Mouse (Mus musculus): ENCODE data around the gene Gm44965. TPM values are rescaled to one million over a fixed set of nuclear protein-coding genes. Genes with fewer than 3 reads are reported as not detected.

The Gm44965 gene
- polyA plus RNA-seq (2012) = not detected in 2 replicates

DNA sequence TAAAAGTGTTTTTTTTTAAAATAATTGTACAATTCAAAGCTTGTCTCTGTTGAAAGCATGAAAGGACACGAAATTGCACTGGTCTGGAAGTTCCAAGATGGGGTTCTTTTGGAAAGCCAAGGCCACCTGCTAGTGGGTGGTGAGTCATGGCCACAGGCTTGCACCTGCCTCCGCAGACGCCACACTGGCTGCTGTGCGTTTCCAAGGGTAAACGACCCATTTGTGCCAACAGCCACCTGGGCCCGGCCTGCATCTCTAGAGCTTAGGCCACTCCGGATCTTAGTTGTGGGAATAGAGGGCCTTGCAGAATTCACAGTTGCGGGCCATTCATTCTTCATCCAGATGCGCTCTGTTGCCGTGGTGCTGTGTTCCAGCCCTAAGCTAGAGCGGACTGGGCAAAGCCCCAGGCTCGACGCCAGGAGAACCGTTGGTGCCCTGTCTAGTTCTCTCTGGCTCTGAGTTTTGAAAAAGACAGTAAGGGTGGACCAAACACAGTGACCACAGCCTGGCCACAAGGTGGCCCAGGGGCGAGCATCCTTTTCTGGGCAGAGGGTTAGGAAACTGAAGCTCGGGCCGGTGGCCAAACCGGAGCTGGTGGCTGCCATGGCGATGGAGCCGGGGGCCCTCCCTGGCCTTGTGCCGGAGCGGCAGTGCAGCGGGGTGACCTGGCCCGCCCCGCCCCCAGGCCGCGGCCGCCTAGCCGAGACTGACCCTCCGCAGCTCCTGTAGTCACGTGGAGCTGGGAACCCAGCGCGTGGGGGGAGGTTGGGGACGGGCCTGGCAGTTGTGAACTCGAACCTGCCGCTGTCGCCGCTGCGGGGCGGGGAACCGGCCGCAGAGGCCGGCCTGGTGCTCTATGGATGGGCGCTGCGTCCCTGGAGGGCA lies at the start of gene Gm44965, which contains the start of gene Repin1:
Gene Gm44965 (plus strand): TSS at position 784 of the 885 bp plus-strand sequence.
Gene Repin1 (plus strand): TSS at position 726 of the 885 bp plus-strand sequence.
- Histone ChIP-seq H3K4me1 (ENCODE audit: control insufficient read depth) (peaks cover 18% of the 10 kb centered on the region), H3K36me3 (ENCODE audit: control insufficient read depth) (peaks cover 20% of the 10 kb centered on the region), H3K9me3 (ENCODE audit: control insufficient read depth, low read length) (peaks cover 16% of the 10 kb centered on the region), H3K4me3 (replicated peaks) (peak within 1 kb of the TSS; percentile 66), H3K27me3 (ENCODE audit: control insufficient read depth) (no peaks in the 10 kb centered on the region; the same call in 1 of the 2 replicates)
- TF ChIP-seq GATA1 (IDR thresholded peaks at IDR 0.05; ENCODE audit: low read length) (no peak), TAL1 (IDR thresholded peaks at IDR 0.05; ENCODE audit: low read length) (no peak)

- TF ChIP-seq TAL1 (IDR thresholded peaks at IDR 0.05; ENCODE audit: low read length) (no peak), GATA1 (IDR thresholded peaks at IDR 0.05; ENCODE audit: low read length) (no peak)
- Histone ChIP-seq H3K4me1 (ENCODE audit: control insufficient read depth) (no peaks in the 10 kb centered on the region), H3K36me3 (ENCODE audit: control insufficient read depth) (no peaks in the 10 kb centered on the region), H3K27me3 (ENCODE audit: control insufficient read depth) (no peaks in the 10 kb centered on the region), H3K4me3 (replicated peaks) (no peak overlapping the region), H3K9me3 (ENCODE audit: control insufficient read depth, low read length) (no peaks in the 10 kb centered on the region)
Measured at GRCm38 (mm10) chr6:48545251-48545650, 48.5 kb upstream of the Gm44965 start.

DNA sequence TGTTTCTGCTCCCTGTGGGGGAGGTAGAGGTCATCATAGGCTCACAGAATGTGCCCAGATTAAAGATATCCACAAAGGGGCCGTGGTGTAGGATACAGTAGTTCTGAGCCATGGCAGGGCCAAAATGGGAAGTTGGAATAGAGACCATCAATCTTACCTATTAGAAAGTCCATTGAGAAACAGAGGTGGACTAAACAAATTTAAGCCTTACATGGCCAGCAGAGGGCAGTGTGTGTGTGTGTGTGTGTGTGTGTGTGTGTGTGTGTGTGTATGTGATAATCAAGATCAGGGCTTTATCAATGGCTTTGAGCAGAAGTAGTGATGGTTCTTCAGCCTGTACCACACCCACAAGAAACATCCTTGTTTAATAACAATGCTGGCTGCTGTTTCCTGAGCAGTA lies 47.5 kb upstream of the Gm44965 start:
- no peak for TF ChIP-seq GATA1 (IDR thresholded peaks at IDR 0.05; ENCODE audit: low read length)
- TF ChIP-seq TAL1 (IDR thresholded peaks at IDR 0.05; ENCODE audit: low read length) = no peak
- no peaks in the 10 kb centered on the region for H3K9me3 ChIP-seq (ENCODE audit: control insufficient read depth, low read length)
- no peaks in the 10 kb centered on the region for H3K4me1 ChIP-seq (ENCODE audit: control insufficient read depth)
- no peaks in the 10 kb centered on the region for H3K27me3 ChIP-seq (ENCODE audit: control insufficient read depth)
- H3K36me3 ChIP-seq (ENCODE audit: control insufficient read depth) = no peaks in the 10 kb centered on the region
- no peak overlapping the region for H3K4me3 ChIP-seq (replicated peaks)

GRCm38 (mm10) chr6:48546858-48547257 lies 46.9 kb upstream of the Gm44965 start:
- Histone ChIP-seq H3K27me3 (ENCODE audit: control insufficient read depth) (no peaks in the 10 kb centered on the region), H3K36me3 (ENCODE audit: control insufficient read depth) (no peaks in the 10 kb centered on the region), H3K4me3 (replicated peaks) (no peak overlapping the region), H3K4me1 (ENCODE audit: control insufficient read depth) (no peaks in the 10 kb centered on the region), H3K9me3 (ENCODE audit: control insufficient read depth, low read length) (no peaks in the 10 kb centered on the region)
- TF ChIP-seq GATA1 (IDR thresholded peaks at IDR 0.05; ENCODE audit: low read length) = no peak
- no peak for TF ChIP-seq TAL1 (IDR thresholded peaks at IDR 0.05; ENCODE audit: low read length)

DNA sequence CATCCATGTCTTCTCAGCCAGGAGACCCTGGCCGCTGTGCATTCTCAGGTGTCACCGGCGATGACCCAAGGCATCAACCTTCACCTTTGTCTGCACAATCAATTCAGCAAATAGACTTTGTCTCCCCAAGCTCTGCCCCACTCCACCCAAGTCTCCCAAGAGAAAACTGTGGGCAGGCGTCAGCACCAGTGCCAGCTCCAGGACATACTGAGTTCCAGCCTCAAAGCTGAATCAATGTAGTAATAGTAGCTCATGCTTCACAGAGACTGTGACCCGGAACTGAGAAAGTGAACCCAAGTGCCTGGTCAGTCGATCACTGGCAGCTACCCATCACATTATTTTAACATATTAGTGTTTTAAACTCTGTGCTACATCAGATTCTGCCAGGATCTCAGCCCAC lies 45.4 kb upstream of the Gm44965 start:
- H3K27me3 ChIP-seq (ENCODE audit: control insufficient read depth) = no peaks in the 10 kb centered on the region
- H3K4me1 ChIP-seq (ENCODE audit: control insufficient read depth) = no peaks in the 10 kb centered on the region
- H3K9me3 ChIP-seq (ENCODE audit: control insufficient read depth, low read length) = no peaks in the 10 kb centered on the region
- H3K4me3 ChIP-seq (replicated peaks) = no peak overlapping the region
- TF ChIP-seq TAL1 (IDR thresholded peaks at IDR 0.05; ENCODE audit: low read length) (no peak), GATA1 (IDR thresholded peaks at IDR 0.05; ENCODE audit: low read length) (no peak)
- no peaks in the 10 kb centered on the region for H3K36me3 ChIP-seq (ENCODE audit: control insufficient read depth)

DNA sequence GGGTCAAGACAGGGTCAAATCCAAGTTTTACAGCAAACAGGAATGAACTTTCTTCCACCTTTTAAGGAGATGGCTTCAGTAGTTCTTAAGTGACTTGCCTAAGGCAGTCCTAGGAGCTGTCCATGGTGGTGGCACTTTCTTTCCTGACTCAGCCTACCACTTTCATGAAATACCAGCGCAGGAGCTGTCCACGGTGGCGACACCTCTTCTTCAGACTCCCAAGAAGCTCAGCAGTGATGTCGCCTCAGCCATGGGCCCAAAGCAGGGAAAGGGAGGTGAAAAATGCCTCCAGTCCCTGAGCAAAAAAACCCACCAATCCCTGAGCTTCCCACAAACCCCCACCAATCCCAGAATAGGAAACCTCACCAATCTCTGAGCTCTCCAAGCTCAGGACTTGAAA lies 40.8 kb upstream of the Gm44965 start:
- TF ChIP-seq TAL1 (IDR thresholded peaks at IDR 0.05; ENCODE audit: low read length) = no peak
- TF ChIP-seq GATA1 (IDR thresholded peaks at IDR 0.05; ENCODE audit: low read length) = no peak
- Histone ChIP-seq H3K27me3 (ENCODE audit: control insufficient read depth) (peaks cover 6% of the 10 kb centered on the region; the same call in 1 of the 2 replicates), H3K4me3 (replicated peaks) (no peak overlapping the region), H3K9me3 (ENCODE audit: control insufficient read depth, low read length) (no peaks in the 10 kb centered on the region), H3K36me3 (ENCODE audit: control insufficient read depth) (no peaks in the 10 kb centered on the region), H3K4me1 (ENCODE audit: control insufficient read depth) (peaks cover 11% of the 10 kb centered on the region)

DNA sequence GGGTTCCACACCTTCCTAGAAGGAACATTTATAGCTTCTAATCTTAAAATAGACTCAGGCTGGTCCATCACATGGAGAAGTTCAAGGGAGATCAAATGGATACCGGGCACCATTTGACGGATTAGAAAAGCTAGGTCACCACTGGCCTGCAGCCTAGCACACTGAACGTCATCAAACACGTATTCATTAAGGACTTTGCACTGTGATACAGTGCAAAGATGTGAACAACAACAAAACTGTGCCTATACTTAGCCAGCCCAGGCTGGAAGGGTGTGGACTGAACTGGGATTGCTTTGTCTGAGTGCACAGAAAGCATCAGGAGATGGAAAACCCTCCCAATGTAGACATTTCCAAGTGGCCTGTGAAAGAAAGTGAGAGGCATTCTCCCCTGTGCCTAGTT lies 39.9 kb upstream of the Gm44965 start:
- H3K4me1 ChIP-seq (ENCODE audit: control insufficient read depth) = peaks cover 11% of the 10 kb centered on the region
- H3K4me3 ChIP-seq (replicated peaks) = peak overlapping the region; percentile 61
- H3K36me3 ChIP-seq (ENCODE audit: control insufficient read depth) = no peaks in the 10 kb centered on the region
- H3K9me3 ChIP-seq (ENCODE audit: control insufficient read depth, low read length) = no peaks in the 10 kb centered on the region
- H3K27me3 ChIP-seq (ENCODE audit: control insufficient read depth) = peaks cover 6% of the 10 kb centered on the region; the same call in 1 of the 2 replicates
- TF ChIP-seq TAL1 (IDR thresholded peaks at IDR 0.05; ENCODE audit: low read length) (no peak), GATA1 (IDR thresholded peaks at IDR 0.05; ENCODE audit: low read length) (no peak)

DNA sequence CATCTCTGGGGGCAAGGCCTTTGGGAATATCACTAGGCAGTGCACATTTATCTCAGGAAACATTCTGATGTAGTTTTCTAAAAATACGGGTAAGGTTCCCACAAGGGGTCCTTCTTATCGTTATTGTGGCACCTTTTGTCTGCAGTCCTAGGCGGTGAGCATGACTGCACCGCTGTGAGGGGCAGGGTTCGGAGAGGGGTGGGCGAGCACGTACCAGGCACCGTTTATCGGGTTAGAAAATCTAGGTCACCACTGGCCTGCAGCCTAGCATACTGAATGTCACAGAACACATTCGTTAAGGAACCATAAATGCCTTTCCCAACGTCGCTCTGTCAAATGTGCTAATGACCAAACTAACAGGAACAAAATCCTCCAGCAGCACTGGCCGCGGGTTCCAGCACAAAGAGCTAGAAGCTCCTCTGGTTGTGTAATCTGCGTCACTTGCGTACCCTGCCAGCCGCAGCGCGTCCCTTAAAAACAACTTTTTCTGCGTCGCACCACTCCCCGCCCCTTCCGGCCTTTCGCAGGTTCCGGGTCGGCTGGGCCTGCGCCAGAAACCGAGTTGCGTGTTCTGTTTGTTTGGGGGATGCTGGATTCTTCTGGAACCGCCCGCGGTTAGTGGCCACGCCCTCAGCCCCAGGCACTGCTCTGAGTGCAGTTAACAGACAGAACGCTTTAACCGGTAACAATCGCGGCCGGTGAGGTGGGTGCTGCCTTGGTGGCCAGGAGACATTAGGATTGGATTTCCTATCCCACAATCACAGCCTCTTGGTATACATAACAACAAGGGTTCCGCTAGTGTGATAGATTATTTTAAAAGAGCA lies 39.2 kb upstream of the Gm44965 start, which contains the start of gene Lrrc61:
Gene Lrrc61 (plus strand): TSS at position 517 of the 824 bp plus-strand sequence.
- Histone ChIP-seq H3K9me3 (ENCODE audit: control insufficient read depth, low read length) (no peaks in the 10 kb centered on the region), H3K4me1 (ENCODE audit: control insufficient read depth) (peaks cover 11% of the 10 kb centered on the region), H3K4me3 (replicated peaks) (peak within 1 kb of the TSS; percentile 61), H3K27me3 (ENCODE audit: control insufficient read depth) (peaks cover 6% of the 10 kb centered on the region; the same call in 1 of the 2 replicates), H3K36me3 (ENCODE audit: control insufficient read depth) (no peaks in the 10 kb centered on the region)
- TF ChIP-seq TAL1 (IDR thresholded peaks at IDR 0.05; ENCODE audit: low read length) (no peak), GATA1 (IDR thresholded peaks at IDR 0.05; ENCODE audit: low read length) (no peak)

Data from erythroblast, embryonic 14.5 days (primary cell).